Mouse (Mus musculus) embryonic fibroblast, embryonic 13.5 days (primary cell): Measurements from ENCODE around the gene Atrx.

Source experiments
- CTCF ChIP-seq: IDR thresholded peaks from 2 replicates; pipeline ENCODE4 v1.5.1; 2011; ENCODE audit warnings: mild to moderate bottlenecking, control low read depth, low read length, moderate library complexity, borderline replicate concordance; ENCODE audit not compliant: insufficient read depth
- POLR2A ChIP-seq: IDR thresholded peaks from 2 replicates; pipeline ENCODE4 v1.6.1; 2011; ENCODE audit warnings: low read depth, mild to moderate bottlenecking, control low read depth, low read length, moderate library complexity

DNA sequence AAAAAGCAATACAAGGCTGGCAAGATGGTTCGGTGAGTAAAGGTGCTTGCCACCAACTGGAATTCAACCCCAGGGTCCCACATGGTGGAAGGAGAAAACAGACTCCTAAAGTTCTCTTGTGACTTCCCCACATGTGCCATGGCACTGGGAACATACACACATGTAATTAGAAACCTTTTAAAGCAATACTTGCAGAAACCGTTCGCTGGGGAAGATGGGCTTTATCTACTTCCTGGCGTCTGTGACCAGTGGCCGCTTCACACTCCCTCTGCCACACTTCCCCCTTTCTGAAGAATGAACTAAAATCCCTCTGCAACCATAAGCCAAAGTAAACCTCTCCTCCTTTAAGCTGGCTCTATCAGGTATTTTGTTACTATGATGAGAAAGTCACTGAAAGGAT is 104.7 kb downstream of the Atrx start:
- TF ChIP-seq CTCF (no peak), POLR2A (no peak)
